Mouse (Mus musculus): ENCODE measurements around the gene Pear1.

DNA sequence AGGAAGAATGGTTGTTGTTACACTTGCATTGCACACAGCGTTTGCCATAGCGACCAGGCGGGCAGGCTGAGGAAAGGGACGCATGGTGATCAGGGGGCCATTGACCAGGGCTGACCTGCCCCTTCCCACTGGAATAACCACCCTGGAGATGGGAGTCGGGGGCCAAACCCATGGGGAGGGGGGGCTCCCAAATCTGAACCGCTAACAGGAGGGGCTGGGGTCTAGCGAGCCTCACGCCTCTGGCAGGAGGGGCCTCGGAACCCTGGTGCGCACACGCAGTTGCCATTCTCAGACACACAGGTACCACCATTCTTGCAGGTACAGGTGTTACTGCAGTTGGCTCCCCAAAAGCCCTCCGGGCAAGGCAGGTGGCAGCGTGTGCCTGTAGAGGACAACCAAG, 70.3 kb downstream of the Pear1 start:
- TF ChIP-seq CTCF (IDR thresholded peaks at IDR 0.05) (no peak), EP300 (IDR thresholded peaks at IDR 0.05) (no peak)

Measured in lung, postnatal 0 days (tissue).